Mouse (Mus musculus) urinary bladder, postnatal 14 days (tissue): ENCODE data around the gene Chst11.
"Not testable (repeated sequence)": the region's sequence is repeated elsewhere in the genome, so short reads cannot be mapped to it uniquely, and the experiment has no call there.

Source experiments
- DNase-seq: peaks from one replicate; pipeline ENCODE4 v3.0.0; 2021; ENCODE audit warnings: low spot score

Gene Chst11

GRCm38 (mm10) chr10:83107921-83108738 lies 122.8 kb downstream of the Chst11 start:
- no peak for DNase-seq

DNA sequence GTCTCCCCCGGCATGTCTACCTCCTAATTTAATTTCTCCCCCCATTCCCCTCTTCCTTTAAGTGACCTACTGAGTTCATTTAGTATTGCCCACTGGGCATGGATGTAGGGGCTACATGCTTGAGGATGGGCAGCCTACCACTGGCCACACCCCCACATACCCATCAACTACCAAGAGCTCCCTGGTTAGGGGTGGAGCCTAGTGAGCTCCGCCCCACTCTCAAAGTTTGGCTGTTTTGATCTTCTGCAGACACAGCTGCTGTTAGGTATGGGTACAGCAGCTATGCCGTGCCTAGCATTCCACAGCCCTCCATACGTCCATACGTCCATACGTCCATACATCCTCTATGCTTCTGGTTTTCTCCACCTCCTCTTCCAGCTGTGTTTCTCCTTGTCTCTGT lies 123.6 kb downstream of the Chst11 start:
- DNase-seq = no peak

DNA sequence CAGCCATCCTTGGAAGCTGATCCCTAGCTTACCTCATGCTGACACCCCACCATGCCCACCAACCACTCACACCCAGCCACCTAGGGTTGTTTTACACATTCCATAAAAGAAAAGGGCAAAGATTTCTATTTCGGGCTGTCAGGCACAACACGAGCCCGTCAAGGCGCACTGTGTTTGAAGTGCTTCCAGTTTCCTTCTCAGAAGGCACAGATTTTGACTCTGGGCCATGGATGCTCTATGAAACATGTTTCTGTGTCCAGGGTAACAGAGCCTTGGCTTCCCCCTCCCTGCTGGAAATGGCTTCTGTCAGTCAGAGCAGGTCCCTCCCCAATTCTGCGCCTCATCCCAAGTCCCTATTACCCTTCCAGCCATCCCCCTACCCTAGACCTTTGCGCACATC lies 125.7 kb downstream of the Chst11 start:
- DNase-seq = no peak

DNA sequence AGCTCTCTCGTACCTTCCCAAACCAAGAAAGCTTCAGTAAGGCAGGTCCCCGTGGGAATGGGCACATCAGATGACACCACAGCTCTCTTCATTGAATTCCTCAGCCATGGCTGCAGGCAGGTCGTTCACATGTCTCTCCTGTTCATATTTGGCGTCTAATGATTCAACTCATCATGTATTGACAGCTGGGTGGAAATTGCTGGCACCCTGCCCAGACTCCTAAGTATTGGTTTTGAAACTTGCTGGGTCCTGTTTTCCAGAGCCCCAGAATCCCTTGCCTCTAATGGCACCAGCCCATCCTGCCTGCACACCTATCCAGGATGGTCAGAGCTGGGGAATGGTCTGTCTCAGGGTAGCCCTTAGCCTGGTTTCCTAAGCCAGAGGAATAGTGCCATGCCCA lies 127.0 kb downstream of the Chst11 start:
- no peak for DNase-seq

- DNase-seq = no peak
These were observed 129.3 kb downstream of the Chst11 start for GRCm38 (mm10) chr10:83114564-83114963.

GRCm38 (mm10) chr10:83116889-83117288 lies 131.6 kb downstream of the Chst11 start:
- no peak for DNase-seq

DNA sequence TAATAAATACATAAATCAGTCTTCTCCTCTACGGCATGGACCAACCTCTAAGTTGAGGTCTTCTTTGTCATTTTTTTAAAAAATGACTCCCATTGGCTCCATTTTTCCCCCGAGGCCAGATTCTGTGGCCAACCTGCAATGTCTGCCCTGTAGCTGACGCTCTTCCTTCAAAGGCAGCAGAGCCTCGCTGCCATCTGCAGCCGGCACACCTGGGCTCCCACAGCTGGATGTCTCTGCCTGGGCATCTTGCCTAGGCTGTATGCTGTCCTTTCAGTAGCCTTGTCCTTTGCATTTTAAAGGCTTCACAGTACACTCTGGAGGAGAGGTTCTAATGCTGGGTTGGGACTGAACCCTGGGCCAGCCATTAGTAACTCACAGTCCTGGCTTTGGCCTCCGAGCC lies 132.6 kb downstream of the Chst11 start:
- no peak for DNase-seq

DNA sequence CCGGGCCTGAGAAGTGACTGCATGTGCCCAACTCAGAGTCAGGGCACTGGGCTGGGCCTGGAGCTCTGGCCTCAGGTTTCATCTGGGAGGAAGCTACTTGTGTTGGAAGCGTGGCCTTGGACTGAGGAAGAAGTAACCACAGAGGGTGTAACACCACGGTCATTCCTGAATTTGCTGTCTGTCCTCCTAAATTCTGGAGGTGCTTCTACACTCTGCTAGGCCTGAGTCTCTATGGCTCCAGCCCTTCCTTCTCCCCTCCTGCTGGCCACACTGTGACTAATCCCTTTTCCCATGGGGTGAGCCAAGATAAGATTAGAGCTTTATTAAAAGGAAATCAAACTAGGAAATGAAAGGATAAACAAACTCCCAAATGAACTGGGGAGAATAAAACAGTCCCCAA lies 133.3 kb downstream of the Chst11 start:
- no peak for DNase-seq

DNA sequence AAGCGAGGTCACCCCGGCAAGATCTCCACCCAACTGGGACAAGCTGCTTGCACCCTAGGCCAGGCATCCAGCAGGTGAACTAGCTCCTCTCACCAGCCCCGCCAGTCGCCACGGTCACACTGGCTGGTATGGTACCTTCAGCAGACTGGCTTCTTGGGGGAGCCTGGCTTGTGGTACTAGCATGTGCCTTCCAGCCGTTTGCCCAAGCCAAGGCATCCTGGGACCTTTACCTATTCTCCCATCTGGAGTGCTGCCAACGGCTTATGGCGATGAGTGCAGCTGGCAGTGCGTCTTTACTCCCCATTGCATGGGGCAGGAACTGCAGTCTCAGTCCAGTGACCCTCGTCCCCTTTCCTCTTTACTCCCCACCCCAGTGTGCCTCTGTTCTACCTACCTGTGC lies 133.7 kb downstream of the Chst11 start:
- no peak for DNase-seq

DNA sequence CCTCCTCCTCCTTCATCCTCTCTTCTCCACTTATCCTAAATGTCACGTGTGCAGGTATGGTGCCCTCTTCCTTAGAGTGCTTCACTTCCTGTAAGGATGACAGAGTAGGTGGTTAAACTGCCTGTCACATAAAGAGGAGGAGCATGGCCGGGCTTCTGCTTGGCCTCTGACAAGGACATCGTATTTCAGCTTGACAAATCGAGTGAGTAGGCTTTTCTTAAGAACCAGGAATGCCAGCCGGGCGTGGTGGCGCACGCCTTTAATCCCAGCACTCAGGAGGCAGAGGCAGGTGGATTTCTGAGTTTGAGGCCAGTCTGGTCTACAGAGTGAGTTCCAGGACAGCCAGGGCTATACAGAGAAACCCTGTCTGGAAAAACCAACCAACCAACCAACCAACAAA lies 134.2 kb downstream of the Chst11 start:
- not testable (repeated sequence) for DNase-seq

- DNase-seq = no peak
These were observed 134.6 kb downstream of the Chst11 start for GRCm38 (mm10) chr10:83119909-83120308.

DNA sequence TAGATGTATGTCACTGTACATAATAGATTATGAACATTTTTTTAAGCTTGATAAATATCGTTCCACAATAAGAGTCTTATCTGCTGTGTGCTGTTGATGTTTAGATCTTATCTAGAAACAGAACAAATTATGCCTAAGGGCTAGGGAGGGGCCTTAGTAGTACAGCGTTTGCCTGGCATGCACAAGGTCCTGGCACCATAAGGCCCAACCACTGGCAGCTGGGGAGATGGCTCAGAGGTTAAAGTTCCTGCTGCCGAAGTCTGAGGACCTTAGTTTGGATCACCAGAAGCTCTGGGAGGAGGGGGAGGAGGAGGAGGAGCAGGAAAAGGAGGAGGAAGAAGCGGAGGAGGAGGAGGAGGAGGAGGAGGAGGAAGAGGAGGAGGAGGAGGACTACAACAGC lies 135.6 kb downstream of the Chst11 start:
- no peak for DNase-seq

DNA sequence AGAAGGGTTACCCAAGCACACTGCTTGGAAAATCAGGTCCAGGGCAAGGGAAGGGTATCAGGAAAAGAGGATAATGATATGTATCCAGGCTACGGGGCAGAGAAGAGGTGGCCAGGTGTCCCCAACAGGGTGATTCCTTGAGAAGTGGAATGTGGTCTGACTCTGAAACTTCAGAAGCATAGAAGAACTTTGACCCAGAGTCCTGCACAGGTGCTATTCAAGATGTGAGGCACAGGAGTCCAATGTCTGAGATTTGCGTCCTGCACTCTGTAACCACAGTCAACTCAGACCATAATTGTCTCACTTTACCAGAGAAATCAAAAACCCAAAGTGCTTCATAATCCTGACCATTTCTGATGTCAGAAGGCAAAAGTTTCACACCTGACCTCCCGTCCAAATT lies 139.3 kb downstream of the Chst11 start:
- DNase-seq = no peak

DNA sequence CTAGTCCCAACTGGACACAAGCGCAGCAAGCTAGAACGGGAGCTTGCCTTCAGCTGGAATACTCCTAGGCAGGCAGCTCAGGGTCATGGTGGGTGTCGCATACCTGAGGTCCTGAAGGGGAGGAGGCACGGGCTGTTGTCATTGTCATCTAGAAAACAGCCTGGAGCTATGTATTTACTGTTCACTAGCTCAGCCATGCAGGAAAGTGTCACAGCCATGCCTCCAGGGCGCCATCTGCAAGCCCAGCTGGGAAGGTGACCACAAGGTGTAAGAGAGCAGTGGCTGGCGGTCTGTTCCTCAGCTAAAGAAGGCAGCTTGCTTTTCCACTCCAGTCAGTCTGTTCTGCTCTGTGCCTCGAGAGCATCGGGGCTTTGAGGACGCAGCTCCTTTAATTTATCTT lies 141.1 kb downstream of the Chst11 start:
- DNase-seq = no peak

- DNase-seq = no peak
These were observed 143.1 kb downstream of the Chst11 start for GRCm38 (mm10) chr10:83128435-83128834.

GRCm38 (mm10) chr10:83129624-83130218 lies 144.4 kb downstream of the Chst11 start:
- no peak for DNase-seq

DNA sequence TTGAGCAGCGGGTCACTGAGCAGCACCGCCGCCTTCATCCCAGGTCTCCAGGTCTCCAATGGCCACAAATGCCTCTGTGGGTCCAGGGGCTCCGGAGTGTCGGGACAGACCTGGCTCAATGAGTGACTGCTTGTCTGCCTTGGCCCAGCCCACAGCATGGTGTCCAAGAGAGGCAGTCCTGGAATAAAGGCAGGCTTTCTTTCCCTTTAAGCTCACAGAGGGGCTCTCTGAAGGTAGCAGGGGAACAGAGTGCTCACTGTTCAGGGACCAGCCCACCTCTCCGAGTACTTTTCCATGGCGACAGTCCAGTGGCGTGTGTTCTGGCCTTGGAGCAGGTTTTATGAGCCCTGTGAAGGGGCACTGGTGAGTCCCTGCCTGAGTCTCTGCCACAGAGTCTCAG lies 145.3 kb downstream of the Chst11 start:
- no peak for DNase-seq

- DNase-seq = no peak
These were observed 146.6 kb downstream of the Chst11 start for GRCm38 (mm10) chr10:83131884-83132283.

DNA sequence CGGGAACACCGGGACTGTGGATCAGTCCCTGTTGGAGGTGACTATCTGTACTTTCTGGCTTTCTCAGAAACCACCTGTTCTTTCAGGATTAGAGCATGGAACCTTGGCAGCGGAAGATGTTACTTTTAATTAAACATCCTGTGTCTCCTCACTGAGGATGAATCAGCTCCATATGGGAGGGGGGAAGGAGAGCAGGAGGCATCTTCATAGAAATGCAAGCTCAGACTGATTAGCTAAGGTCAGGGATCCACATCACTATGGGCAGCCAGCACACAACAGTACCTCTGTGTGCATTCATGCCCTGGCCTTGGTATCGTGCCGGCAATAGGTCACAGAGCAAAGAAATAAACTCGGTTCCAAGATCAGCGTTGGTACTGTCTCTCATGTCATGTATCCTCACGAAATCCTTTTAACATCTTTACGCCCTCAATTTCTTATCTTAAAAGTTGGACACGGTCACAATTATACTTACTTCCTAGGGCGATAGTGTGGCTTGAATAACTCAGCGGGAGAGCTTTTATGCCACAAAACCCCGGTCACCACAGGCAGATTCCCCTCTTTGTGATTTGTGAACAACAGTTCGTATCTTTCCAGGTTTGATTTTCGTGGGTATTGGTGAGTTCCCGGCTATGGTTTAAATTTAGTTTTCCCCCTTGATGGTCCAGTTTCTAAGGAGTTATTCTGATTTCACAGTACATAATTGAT lies 148.7 kb downstream of the Chst11 start:
- no peak for DNase-seq

- DNase-seq = no peak
These were observed 149.6 kb downstream of the Chst11 start for GRCm38 (mm10) chr10:83134896-83135295.

GRCm38 (mm10) chr10:83135963-83136362 lies 150.7 kb downstream of the Chst11 start:
- no peak for DNase-seq

GRCm38 (mm10) chr10:83137103-83137502 lies 151.8 kb downstream of the Chst11 start:
- no peak for DNase-seq

- DNase-seq = no peak
These were observed 154.0 kb downstream of the Chst11 start for GRCm38 (mm10) chr10:83139276-83139675.
